Mouse (Mus musculus): Measurements from ENCODE around the gene Marveld2. TPM values are rescaled to one million over a fixed set of nuclear protein-coding genes. Genes with fewer than 3 reads are reported as not detected.
A peak's percentile ranks its signal among the peaks of the same experiment; 100 is the strongest.

Marveld2 gene
- polyA plus RNA-seq, 2 experiments: 4.0 to 5.9 TPM

- ATAC-seq (ENCODE audit: insufficient read depth) (no peak), DNase-seq (ENCODE audit: low read depth in 3 of 3, low spot score in 3 of 3) (no peak)
- peaks cover 2% of the 10 kb centered on the region for H3K9me3 ChIP-seq (ENCODE audit: control insufficient read depth, low read length)
- H3K36me3 ChIP-seq (replicated peaks; ENCODE audit: control insufficient read depth, insufficient read depth, low read depth): no peaks in the 10 kb centered on the region; the same call in 1 of the 2 replicates
- no peaks in the 10 kb centered on the region; a peak in 1 of 4 replicates for H3K4me1 ChIP-seq (replicated peaks; ENCODE audit: control insufficient read depth in 2 of 2, insufficient read depth in 2 of 2, low read length in 1 of 2)
- H3K27ac ChIP-seq: no peak overlapping the region
- peak; percentile 65 for TF ChIP-seq CTCF (IDR thresholded peaks at IDR 0.05; ENCODE audit: low read depth)
- no peak for TF ChIP-seq EP300 (IDR thresholded peaks at IDR 0.05; ENCODE audit: low read depth)
- H3K4me3 ChIP-seq (ENCODE audit: insufficient read depth in 1 of 2, low read depth in 2 of 2, low read length in 2 of 2): no peak overlapping the region
- no peak overlapping the region for H3K9ac ChIP-seq (replicated peaks)
- no peak overlapping the region for H3K4me2 ChIP-seq (ENCODE audit: low read depth)
- whole genome bisulfite sequencing (ENCODE audit: insufficient replicate concordance): 78% methylated on average over 8 of the region's 8 CpGs
- no peaks in the 10 kb centered on the region for H3K27me3 ChIP-seq (ENCODE audit: control insufficient read depth, insufficient read depth, low read length)
Measured at GRCm38 (mm10) chr13:100607756-100608155, 9.0 kb downstream of the Marveld2 start.

GRCm38 (mm10) chr13:100605845-100606244 lies 10.9 kb downstream of the Marveld2 start:
- no peak overlapping the region for H3K27ac ChIP-seq
- H3K4me1 ChIP-seq (replicated peaks; ENCODE audit: control insufficient read depth in 2 of 2, insufficient read depth in 2 of 2, low read length in 1 of 2): peaks cover 0 to 8% of the 10 kb centered on the region in 2 experiments; a peak in 3 of 4 replicates
- DNase-seq (ENCODE audit: low read depth in 3 of 3, low spot score in 3 of 3): no peak
- no peak overlapping the region for H3K4me3 ChIP-seq (ENCODE audit: insufficient read depth in 1 of 2, low read depth in 2 of 2, low read length in 2 of 2)
- ATAC-seq (ENCODE audit: insufficient read depth): no peak
- TF ChIP-seq EP300 (IDR thresholded peaks at IDR 0.05; ENCODE audit: low read depth): no peak
- TF ChIP-seq CTCF (IDR thresholded peaks at IDR 0.05; ENCODE audit: low read depth): no peak
- H3K4me2 ChIP-seq (ENCODE audit: low read depth): no peak overlapping the region
- no peaks in the 10 kb centered on the region for H3K27me3 ChIP-seq (ENCODE audit: control insufficient read depth, insufficient read depth, low read length)
- H3K9me3 ChIP-seq (ENCODE audit: control insufficient read depth, low read length): peaks cover 2% of the 10 kb centered on the region
- 57% methylated on average over 1 of the region's 1 CpGs for WGBS (ENCODE audit: insufficient replicate concordance)
- H3K9ac ChIP-seq (replicated peaks): no peak overlapping the region
- H3K36me3 ChIP-seq (replicated peaks; ENCODE audit: control insufficient read depth, insufficient read depth, low read depth): no peaks in the 10 kb centered on the region; the same call in 1 of the 2 replicates

- H3K9ac ChIP-seq (replicated peaks): no peak overlapping the region
Measured at GRCm38 (mm10) chr13:100603738-100604095, 13.1 kb downstream of the Marveld2 start.

GRCm38 (mm10) chr13:100603031-100603737 lies 13.6 kb downstream of the Marveld2 start:
- Histone ChIP-seq H3K36me3 (replicated peaks; ENCODE audit: control insufficient read depth, insufficient read depth, low read depth) (no peaks in the 10 kb centered on the region; the same call in 1 of the 2 replicates), H3K27me3 (ENCODE audit: control insufficient read depth, insufficient read depth, low read length) (no peaks in the 10 kb centered on the region), H3K4me2 (ENCODE audit: low read depth) (no peak overlapping the region), H3K4me3 (ENCODE audit: insufficient read depth in 1 of 2, low read depth in 2 of 2, low read length in 2 of 2) (no peak overlapping the region), H3K4me1 (replicated peaks; ENCODE audit: control insufficient read depth in 2 of 2, insufficient read depth in 2 of 2, low read length in 1 of 2) (peaks cover 0 to 11% of the 10 kb centered on the region in 2 experiments; a peak in 3 of 4 replicates), H3K9me3 (ENCODE audit: control insufficient read depth, low read length) (peaks cover 2% of the 10 kb centered on the region), H3K27ac (peak overlapping the region; percentile 28; the same call in 1 of the 2 replicates), H3K9ac (replicated peaks) (no peak overlapping the region)
- 78% methylated on average over 10 of the region's 10 CpGs for WGBS (ENCODE audit: insufficient replicate concordance)
- ATAC-seq (ENCODE audit: insufficient read depth) (no peak), DNase-seq (ENCODE audit: low read depth in 3 of 3, low spot score in 3 of 3) (no peak)
- TF ChIP-seq CTCF (IDR thresholded peaks at IDR 0.05; ENCODE audit: low read depth) (no peak), EP300 (IDR thresholded peaks at IDR 0.05; ENCODE audit: low read depth) (no peak)

More at GRCm38 (mm10) chr13:100603738-100604095, 13.1 kb downstream of the Marveld2 start:
- no peak overlapping the region for H3K4me2 ChIP-seq (ENCODE audit: low read depth)
- 83% methylated on average over 11 of the region's 11 CpGs for WGBS (ENCODE audit: insufficient replicate concordance)
- DNase-seq (ENCODE audit: low read depth in 3 of 3, low spot score in 3 of 3) (no peak), ATAC-seq (ENCODE audit: insufficient read depth) (no peak)
- peaks cover 2% of the 10 kb centered on the region for H3K9me3 ChIP-seq (ENCODE audit: control insufficient read depth, low read length)
- TF ChIP-seq EP300 (IDR thresholded peaks at IDR 0.05; ENCODE audit: low read depth) (no peak), CTCF (IDR thresholded peaks at IDR 0.05; ENCODE audit: low read depth) (no peak)
- no peak overlapping the region for H3K4me3 ChIP-seq (ENCODE audit: insufficient read depth in 1 of 2, low read depth in 2 of 2, low read length in 2 of 2)
- H3K27ac ChIP-seq: no peak overlapping the region
- H3K4me1 ChIP-seq (replicated peaks; ENCODE audit: control insufficient read depth in 2 of 2, insufficient read depth in 2 of 2, low read length in 1 of 2): peaks cover 0 to 11% of the 10 kb centered on the region in 2 experiments; a peak in 3 of 4 replicates
- H3K27me3 ChIP-seq (ENCODE audit: control insufficient read depth, insufficient read depth, low read length): no peaks in the 10 kb centered on the region
- H3K36me3 ChIP-seq (replicated peaks; ENCODE audit: control insufficient read depth, insufficient read depth, low read depth): no peaks in the 10 kb centered on the region; the same call in 1 of the 2 replicates

- 45% methylated on average over 5 of the region's 5 CpGs for WGBS (ENCODE audit: insufficient replicate concordance)
Measured at GRCm38 (mm10) chr13:100602239-100602902, 14.4 kb downstream of the Marveld2 start.

More at GRCm38 (mm10) chr13:100602239-100602902, 14.4 kb downstream of the Marveld2 start:
- no peak overlapping the region for H3K9ac ChIP-seq (replicated peaks)
- H3K4me2 ChIP-seq (ENCODE audit: low read depth): 0 out of 2 replicates have a peak overlapping the region, but pooled peaks have one; percentile 22
- peak overlapping the region; percentile 28; the same call in 1 of the 2 replicates for H3K27ac ChIP-seq
- H3K4me3 ChIP-seq (ENCODE audit: insufficient read depth in 1 of 2, low read depth in 2 of 2, low read length in 2 of 2): no peak overlapping the region
- no peaks in the 10 kb centered on the region for H3K36me3 ChIP-seq (replicated peaks; ENCODE audit: control insufficient read depth, insufficient read depth, low read depth)
- ATAC-seq (ENCODE audit: insufficient read depth) (peak; percentile 79), DNase-seq (ENCODE audit: low read depth in 3 of 3, low spot score in 3 of 3) (peak; percentile 41 to 42 (median 41))
- no peak for TF ChIP-seq EP300 (IDR thresholded peaks at IDR 0.05; ENCODE audit: low read depth)
- no peak for TF ChIP-seq CTCF (IDR thresholded peaks at IDR 0.05; ENCODE audit: low read depth)
- H3K27me3 ChIP-seq (ENCODE audit: control insufficient read depth, insufficient read depth, low read length): no peaks in the 10 kb centered on the region
- peaks cover 0 to 11% of the 10 kb centered on the region in 2 experiments; a peak in 3 of 4 replicates for H3K4me1 ChIP-seq (replicated peaks; ENCODE audit: control insufficient read depth in 2 of 2, insufficient read depth in 2 of 2, low read length in 1 of 2)
- no peaks in the 10 kb centered on the region for H3K9me3 ChIP-seq (ENCODE audit: control insufficient read depth, low read length)
